Mouse (Mus musculus): ENCODE data around the gene Gm21913.
"Not testable (repeated sequence)": the region's sequence is repeated elsewhere in the genome, so short reads cannot be mapped to it uniquely, and the experiment has no call there.

Gene Gm21913

GRCm38 (mm10) chrY:74623596-74623995 is at the start of gene Gm21913:
Gene Gm21913, plus strand, starts transcription at chrY:74623896.
- not testable (repeated sequence) for DNase-seq
